Mouse (Mus musculus): ENCODE results near the gene Olfr275. TPM values are rescaled to one million over a fixed set of nuclear protein-coding genes. Genes with fewer than 3 reads are reported as not detected.
"Not testable (repeated sequence)": the region's sequence is repeated elsewhere in the genome, so short reads cannot be mapped to it uniquely, and the experiment has no call there.

The Olfr275 gene
- polyA plus RNA-seq (2012; rRNA removed) = not detected in 2 replicates

GRCm38 (mm10) chr4:52814304-52814703 is at the start of gene Olfr275:
Gene Olfr275 (plus strand): TSS chr4:52814604.
- DNase-seq = no peak
- 82% methylated on average over 2 of the region's 2 CpGs for WGBS
- H3K4me1 ChIP-seq (ENCODE audit: control insufficient read depth, insufficient read depth, low read length) = no peaks in the 10 kb centered on the region
- TF ChIP-seq CTCF (IDR thresholded peaks at IDR 0.05; ENCODE audit: insufficient read depth, low read length) (no peak), POLR2A (IDR thresholded peaks at IDR 0.05; ENCODE audit: borderline replicate concordance, extremely low read depth, low read depth, low read length) (no peak)
- H3K4me3 ChIP-seq (replicated peaks; ENCODE audit: extremely low read depth, low read depth, low read length) = no peak within 1 kb of the TSS

DNA sequence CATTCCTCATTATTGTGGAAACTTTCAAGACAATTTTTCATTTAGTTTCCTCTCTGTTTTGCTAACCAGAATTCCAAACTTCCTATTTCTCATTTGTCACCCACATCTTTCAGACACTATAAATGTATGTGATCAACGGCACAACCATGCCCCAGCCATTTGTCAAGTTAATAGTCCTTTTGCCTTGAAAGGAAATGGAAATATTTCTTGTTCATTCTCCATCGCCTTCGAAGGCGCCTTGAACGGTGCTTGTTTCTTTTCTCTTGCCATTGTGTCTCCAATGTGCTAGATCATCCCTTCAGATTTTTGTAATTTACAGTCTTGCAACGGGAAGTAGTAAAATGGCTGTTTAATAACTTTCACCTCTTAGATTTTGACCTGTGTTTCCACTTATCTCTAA is 48.8 kb upstream of the Olfr275 start:
- no peak for DNase-seq
- TF ChIP-seq CTCF (IDR thresholded peaks at IDR 0.05; ENCODE audit: insufficient read depth, low read length) (no peak), POLR2A (IDR thresholded peaks at IDR 0.05; ENCODE audit: borderline replicate concordance, extremely low read depth, low read depth, low read length) (no peak)
- Histone ChIP-seq H3K4me1 (ENCODE audit: control insufficient read depth, insufficient read depth, low read length) (no peaks in the 10 kb centered on the region), H3K4me3 (replicated peaks; ENCODE audit: extremely low read depth, low read depth, low read length) (no peak overlapping the region)
- WGBS = 65% methylated on average over 6 of the region's 6 CpGs

- DNase-seq = no peak
- H3K4me3 ChIP-seq (replicated peaks; ENCODE audit: extremely low read depth, low read depth, low read length) = no peak overlapping the region
- no peaks in the 10 kb centered on the region for H3K4me1 ChIP-seq (ENCODE audit: control insufficient read depth, insufficient read depth, low read length)
- TF ChIP-seq CTCF (IDR thresholded peaks at IDR 0.05; ENCODE audit: insufficient read depth, low read length) = no peak
- TF ChIP-seq POLR2A (IDR thresholded peaks at IDR 0.05; ENCODE audit: borderline replicate concordance, extremely low read depth, low read depth, low read length) = no peak
- 67% methylated on average over 5 of the region's 5 CpGs for WGBS
Observed at GRCm38 (mm10) chr4:52772186-52772585, 42.2 kb upstream of the Olfr275 start.

DNA sequence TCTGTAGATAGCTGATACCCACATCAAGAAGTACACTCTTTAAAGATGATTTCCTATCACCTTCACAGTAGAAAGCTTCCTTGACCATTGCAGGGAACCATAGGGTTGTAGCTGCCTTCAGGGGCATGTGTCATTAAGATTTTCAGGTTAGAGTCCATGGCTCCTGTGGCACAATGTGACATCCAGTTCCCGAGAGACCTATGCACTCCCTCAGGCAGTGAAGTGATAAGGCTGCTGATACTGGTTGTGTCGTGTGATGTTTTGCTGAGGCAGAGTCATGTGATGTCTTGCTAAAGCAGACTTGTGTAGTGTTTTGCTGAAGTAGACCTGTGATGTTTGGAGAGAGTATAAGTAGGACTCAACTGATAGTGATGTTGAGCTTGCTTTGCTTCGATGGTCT is 14.4 kb upstream of the Olfr275 start:
- no peak overlapping the region for H3K4me3 ChIP-seq (replicated peaks; ENCODE audit: extremely low read depth, low read depth, low read length)
- WGBS = 64% methylated on average over 3 of the region's 3 CpGs
- TF ChIP-seq CTCF (IDR thresholded peaks at IDR 0.05; ENCODE audit: insufficient read depth, low read length) (no peak), POLR2A (IDR thresholded peaks at IDR 0.05; ENCODE audit: borderline replicate concordance, extremely low read depth, low read depth, low read length) (no peak)
- H3K4me1 ChIP-seq (ENCODE audit: control insufficient read depth, insufficient read depth, low read length) = no peaks in the 10 kb centered on the region
- no peak for DNase-seq

DNA sequence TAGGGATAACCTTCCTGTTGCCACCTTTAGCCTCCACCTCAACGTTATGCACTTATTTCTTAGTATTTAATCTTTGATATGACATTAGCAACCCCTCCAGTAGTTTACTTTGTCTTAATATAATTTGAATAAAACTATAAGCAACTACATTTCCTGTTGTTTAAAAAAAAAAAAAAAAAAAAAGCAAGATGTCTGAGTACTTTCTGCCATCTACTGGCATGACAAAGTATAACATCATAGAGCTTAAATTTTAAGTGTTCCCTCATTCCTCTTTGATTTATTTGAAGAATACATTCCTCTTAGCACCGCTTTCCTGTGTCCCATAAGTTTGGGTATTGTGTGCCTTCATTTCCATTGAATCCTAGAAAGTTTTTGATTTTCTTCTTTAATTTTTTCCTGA is 2.5 kb upstream of the Olfr275 start:
- WGBS = 22% methylated on average over 2 of the region's 2 CpGs
- DNase-seq = no peak
- H3K4me3 ChIP-seq (replicated peaks; ENCODE audit: extremely low read depth, low read depth, low read length) = no peak overlapping the region
- TF ChIP-seq CTCF (IDR thresholded peaks at IDR 0.05; ENCODE audit: insufficient read depth, low read length) = no peak
- TF ChIP-seq POLR2A (IDR thresholded peaks at IDR 0.05; ENCODE audit: borderline replicate concordance, extremely low read depth, low read depth, low read length) = no peak
- no peaks in the 10 kb centered on the region for H3K4me1 ChIP-seq (ENCODE audit: control insufficient read depth, insufficient read depth, low read length)

GRCm38 (mm10) chr4:52821375-52821774 is 7.0 kb downstream of the Olfr275 start:
- TF ChIP-seq CTCF (IDR thresholded peaks at IDR 0.05; ENCODE audit: insufficient read depth, low read length) = no peak
- no peak for TF ChIP-seq POLR2A (IDR thresholded peaks at IDR 0.05; ENCODE audit: borderline replicate concordance, extremely low read depth, low read depth, low read length)
- DNase-seq = no peak
- H3K4me3 ChIP-seq (replicated peaks; ENCODE audit: extremely low read depth, low read depth, low read length) = no peak overlapping the region
- WGBS = 95% methylated on average over 11 of the region's 11 CpGs
- no peaks in the 10 kb centered on the region for H3K4me1 ChIP-seq (ENCODE audit: control insufficient read depth, insufficient read depth, low read length)

GRCm38 (mm10) chr4:52845411-52845810 is 31.0 kb downstream of the Olfr275 start:
- not testable (repeated sequence) for DNase-seq; H3K4me3 ChIP-seq (replicated peaks; ENCODE audit: extremely low read depth, low read depth, low read length); H3K4me1 ChIP-seq (ENCODE audit: control insufficient read depth, insufficient read depth, low read length)
- 21% methylated on average over 1 of the region's 1 CpGs for WGBS

DNA sequence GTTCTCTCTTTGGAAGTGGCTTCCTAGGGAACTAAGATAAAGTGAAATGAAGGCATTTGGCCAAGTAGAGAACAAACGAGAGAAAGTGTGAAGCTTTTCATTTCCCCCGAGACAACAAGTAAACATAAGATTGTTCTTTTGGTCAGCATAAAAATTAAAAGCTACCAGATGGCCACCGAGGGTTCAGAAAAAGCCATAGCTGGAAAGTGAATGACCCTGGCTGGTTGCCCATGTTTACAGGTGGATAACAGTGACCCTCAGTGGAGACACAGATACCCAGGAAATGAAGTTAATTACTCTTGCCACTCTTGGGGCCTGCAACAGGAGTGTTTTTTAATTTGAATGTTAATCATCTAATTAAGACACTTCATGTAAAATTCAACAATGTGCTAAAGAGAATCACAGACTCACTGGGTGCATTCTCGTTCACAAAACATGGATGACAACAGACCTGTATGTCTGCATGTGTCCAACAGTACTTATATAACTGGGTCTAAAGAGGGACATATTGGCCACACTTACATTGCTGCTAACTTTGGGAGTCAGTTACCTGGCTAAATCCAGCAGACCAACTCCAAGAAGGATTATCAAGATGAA is 34.7 kb downstream of the Olfr275 start:
- no peaks in the 10 kb centered on the region for H3K4me1 ChIP-seq (ENCODE audit: control insufficient read depth, insufficient read depth, low read length)
- DNase-seq = no peak
- no peak overlapping the region for H3K4me3 ChIP-seq (replicated peaks; ENCODE audit: extremely low read depth, low read depth, low read length)
- TF ChIP-seq CTCF (IDR thresholded peaks at IDR 0.05; ENCODE audit: insufficient read depth, low read length) (no peak), POLR2A (IDR thresholded peaks at IDR 0.05; ENCODE audit: borderline replicate concordance, extremely low read depth, low read depth, low read length) (no peak)
- WGBS = 47% methylated on average over 4 of the region's 4 CpGs

- WGBS = 83% methylated on average over 5 of the region's 5 CpGs
- TF ChIP-seq CTCF (IDR thresholded peaks at IDR 0.05; ENCODE audit: insufficient read depth, low read length) (no peak), POLR2A (IDR thresholded peaks at IDR 0.05; ENCODE audit: borderline replicate concordance, extremely low read depth, low read depth, low read length) (no peak)
- no peaks in the 10 kb centered on the region for H3K4me1 ChIP-seq (ENCODE audit: control insufficient read depth, insufficient read depth, low read length)
Observed at GRCm38 (mm10) chr4:52849672-52850071, 35.3 kb downstream of the Olfr275 start.

DNA sequence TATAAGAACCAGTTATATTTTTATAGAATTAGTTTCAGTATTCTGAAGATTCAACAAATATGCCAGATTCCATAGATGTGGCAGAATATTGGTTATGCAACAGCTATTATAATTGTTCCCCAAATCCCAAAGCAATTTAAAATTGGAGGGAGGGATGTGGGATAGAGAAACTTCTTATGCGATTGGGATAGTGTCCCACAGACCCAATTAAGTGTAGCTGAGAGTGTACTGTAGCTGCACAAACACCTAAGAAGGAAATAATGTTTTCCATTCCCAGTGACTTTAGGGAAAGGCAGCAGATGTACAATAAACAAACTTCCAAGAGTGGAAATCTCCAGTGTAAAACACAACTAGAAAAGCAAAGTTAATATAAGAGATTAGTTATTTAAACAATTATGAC is 44.7 kb downstream of the Olfr275 start, which contains the start of gene Olfr273:
Gene Olfr273, minus strand, starts transcription at position 101 of the 400 bp plus-strand sequence.
- no peak for TF ChIP-seq POLR2A (IDR thresholded peaks at IDR 0.05; ENCODE audit: borderline replicate concordance, extremely low read depth, low read depth, low read length)
- TF ChIP-seq CTCF (IDR thresholded peaks at IDR 0.05; ENCODE audit: insufficient read depth, low read length) = no peak
- H3K4me1 ChIP-seq (ENCODE audit: control insufficient read depth, insufficient read depth, low read length) = no peaks in the 10 kb centered on the region
- DNase-seq = no peak
- WGBS = 73% methylated on average over 1 of the region's 1 CpGs
- H3K4me3 ChIP-seq (replicated peaks; ENCODE audit: extremely low read depth, low read depth, low read length) = no peak within 1 kb of the TSS

More at GRCm38 (mm10) chr4:52849672-52850071, 35.3 kb downstream of the Olfr275 start:
- no peak overlapping the region for H3K4me3 ChIP-seq (replicated peaks; ENCODE audit: extremely low read depth, low read depth, low read length)
- no peak for DNase-seq
